Mouse (Mus musculus): ENCODE measurements around the gene Tmem141. TPM values are rescaled to one million over a fixed set of nuclear protein-coding genes. Genes with fewer than 3 reads are reported as not detected.
A peak's percentile ranks its signal among the peaks of the same experiment; 100 is the strongest.

Tmem141 gene
- total RNA-seq, 2 experiments from 2014 or later = 19.8 to 29.2 TPM

DNA sequence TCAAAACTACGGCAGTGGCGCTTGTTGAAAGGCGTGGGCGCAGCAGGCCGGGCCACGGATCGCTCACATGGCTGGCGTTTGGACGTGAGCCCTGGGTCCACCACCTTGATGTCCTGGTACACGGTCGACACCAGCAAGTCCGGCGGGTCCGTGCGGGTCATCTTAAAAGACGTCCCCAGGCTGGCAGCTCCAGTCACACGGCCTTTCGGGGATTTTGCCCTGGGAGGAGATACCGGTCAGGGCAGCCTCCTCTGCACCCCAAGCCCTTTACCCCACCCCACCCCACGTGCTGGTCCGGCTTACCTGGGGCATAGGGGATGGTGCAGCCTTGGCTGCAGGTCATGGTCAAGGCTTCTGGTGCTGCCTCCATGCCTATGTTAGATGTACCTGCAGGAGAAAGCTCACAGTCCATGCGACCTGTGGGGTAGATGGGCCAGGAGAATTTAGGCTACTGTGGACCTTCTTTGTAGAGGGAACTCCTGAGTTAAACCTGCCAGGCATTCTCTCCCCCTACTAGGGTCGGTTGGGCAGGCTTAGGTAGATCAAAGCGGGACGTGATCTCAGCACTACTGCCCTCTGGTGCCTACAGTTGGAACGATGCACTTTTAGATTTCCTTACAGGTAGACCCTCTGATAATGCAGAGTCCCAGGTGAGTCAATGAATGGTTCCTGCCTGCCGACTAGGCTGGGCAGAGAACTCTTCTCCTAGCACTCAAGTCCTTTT, 41.9 kb downstream of the Tmem141 start:
- peak in 1 of 2 experiments; percentile 39 for DNase-seq (ENCODE audit: low spot score in 2 of 2)
- intact Hi-C loops (cut with DNase I) = no loop called here

DNA sequence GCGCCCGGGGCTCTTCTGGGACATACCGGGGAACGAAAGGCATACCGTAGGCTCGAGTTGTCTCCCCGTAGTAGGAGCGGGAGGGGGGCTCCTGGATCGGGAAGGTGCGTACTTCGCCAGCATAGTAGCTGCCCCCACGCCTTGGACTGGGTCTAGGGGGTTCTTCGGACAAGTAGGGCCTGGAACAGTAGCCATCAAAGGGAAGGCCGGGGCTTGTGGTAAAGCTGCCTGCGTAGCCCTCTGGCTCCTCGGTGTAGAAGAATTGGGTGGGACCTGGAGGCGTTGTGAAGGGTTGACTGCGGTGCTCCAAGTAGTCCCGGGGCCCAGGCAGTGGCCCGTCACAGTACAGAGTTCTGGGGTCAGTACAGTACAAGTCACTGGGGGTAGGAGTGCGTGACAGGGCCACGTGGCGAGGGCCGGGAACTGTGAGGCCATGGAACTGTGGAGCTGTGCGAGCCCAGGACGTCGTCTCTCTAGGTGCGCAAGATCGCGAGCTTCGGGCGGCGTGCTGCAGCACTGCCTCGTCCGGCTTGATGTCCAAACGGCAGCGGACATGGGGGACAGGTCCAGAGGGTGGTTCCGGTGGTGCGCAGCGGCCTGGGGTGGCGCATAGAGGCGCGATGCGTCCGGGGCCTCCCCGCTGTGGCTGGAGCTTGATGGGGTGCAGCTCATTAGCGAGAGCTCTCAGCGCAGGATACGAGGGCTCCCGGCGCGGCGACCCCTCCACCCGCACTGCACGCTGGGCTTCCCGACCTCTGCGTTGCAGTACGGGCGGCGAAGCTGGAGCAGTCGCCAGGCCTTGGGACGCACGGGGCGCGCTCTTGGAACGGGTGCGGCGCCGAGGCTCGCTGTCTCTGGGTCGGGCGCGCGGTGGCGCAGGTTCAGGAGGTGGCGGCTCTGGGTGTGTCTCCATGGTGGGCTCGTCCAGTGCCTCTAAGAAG, 42.7 kb downstream of the Tmem141 start:
- DNase-seq (ENCODE audit: low spot score in 2 of 2) = no peak
- intact Hi-C loops (cut with DNase I) = no loop called here

DNA sequence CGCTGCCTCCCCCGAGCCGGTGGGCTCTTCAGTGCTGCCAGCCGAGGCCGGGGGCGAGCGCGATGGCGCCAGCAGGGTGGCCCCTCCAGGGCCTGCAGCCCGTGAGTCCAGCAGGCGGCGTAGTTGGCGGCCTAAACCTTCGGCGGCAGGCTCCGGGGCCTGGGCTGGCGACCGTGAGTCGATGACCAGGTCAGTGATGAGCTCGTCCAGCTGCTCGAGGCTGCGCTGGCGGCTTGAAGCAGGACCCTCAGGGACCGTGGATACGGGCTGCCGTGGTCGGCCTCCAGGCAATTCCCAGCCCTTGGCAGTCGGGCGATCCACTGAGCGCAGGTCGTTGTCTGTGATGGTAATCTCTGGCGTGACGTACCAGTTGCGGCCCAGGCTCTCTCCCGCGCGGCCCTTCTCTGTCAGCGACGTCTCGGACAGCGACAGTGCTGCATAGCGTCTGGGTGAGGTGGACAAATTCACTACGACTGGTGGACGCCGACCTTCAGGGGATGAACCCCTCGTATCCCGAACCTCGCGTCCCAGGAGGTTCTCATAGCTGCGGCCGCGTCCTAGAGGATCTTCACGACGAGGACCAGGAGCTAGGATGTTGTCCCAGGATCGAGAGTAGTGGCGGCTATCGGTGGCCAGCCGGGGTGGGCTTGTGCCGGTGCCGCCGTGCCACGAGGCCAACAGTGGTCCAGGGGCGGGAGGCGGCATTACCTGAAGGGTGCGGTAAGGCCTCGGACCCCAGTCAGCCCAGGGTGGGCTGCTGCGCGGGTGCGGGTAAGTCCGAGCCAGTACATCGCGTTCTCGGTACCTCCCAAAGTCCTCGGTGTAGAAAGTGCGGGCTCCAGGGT, 43.6 kb downstream of the Tmem141 start:
- intact Hi-C loops (cut with DNase I) = no loop called here
- DNase-seq (ENCODE audit: low spot score in 2 of 2) = no peak

DNA sequence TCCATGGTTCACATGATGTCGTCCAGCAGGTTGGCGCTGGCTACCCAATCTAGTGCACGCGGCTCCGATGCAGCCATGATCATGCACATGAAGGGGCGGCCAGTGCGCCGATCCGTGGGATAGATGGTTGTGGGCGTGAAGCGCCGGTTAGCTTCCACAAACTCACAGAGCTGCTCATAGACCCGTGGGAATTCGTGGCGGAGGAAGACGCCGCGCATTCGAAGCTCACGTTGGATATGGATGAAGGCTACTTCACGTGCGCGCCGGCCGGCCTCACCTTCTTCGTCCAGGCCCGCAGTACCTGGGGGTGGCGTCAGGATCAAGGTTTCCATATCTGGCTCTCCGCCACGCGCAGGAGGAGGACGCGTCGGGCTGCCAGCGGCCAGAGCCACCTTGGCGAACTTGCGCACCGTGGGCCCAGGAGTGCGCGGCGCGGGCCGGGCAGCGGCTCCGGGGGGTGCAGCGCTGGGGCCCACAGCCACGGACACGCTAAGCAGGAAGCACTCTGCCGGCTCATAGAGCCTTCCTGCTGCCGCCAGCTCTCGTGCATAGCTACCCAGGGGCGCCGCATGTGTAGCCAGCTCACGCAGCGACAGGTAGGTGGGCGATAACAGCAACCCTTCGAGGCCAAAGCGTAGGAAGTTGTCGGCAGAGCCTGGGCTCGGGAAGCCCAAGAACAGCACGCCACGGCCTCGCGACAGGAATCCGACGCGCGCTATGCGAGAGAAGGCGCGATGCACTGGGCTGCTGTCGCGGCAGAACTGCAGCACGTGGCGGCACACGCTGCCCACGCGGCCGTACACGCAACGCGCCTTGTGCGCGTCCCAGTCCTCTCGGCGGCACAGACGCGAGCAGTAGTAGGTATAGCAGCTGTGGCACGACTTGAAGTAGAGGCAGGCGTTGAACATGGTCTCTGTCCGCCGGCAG, 44.6 kb downstream of the Tmem141 start:
- intact Hi-C loops (cut with DNase I) = no loop called here
- peak; percentile 65 to 66 for DNase-seq (ENCODE audit: low spot score in 2 of 2)

DNA sequence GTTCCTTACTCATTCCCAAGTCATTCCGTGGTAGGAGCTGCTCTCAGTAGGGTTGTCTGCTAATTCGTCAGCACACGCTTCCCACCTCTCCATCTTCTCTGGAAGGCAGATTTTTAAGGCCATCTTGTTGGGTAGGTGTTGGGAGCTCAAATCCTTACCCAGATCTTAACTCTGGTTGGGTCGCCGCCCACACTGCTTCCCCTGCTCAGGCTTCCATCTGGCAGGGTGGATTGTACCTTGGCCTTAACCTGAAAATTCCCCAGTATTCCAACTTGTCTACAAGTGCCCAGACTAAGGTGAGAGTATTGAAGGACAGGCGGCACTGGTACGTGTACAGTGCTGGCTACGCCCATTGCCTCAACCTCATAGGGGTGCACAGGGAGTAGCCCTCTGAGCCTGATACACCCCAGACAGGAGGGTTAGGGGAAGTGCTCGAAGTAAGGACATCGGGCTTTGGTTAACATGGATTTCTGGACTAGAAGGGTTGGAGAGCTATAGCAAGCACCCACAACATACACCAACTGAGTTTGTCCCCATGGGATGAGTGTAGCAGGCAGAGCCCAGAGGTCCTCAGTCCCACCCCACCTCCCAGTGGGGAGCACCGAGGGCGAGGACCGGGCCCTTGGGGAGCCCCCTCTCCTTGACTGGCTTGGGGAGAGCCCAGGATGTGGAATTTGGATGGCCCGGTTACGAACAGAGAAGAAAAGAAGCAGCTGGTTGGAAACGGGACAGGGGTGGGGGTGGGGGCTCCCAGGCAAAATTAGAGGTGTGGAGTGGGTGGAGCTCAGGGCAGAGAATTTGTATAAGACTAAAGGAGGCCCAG, 45.6 kb downstream of the Tmem141 start:
- peak in 1 of 2 experiments; percentile 55 for DNase-seq (ENCODE audit: low spot score in 2 of 2)
- intact Hi-C loops (cut with DNase I) = no loop called here

DNA sequence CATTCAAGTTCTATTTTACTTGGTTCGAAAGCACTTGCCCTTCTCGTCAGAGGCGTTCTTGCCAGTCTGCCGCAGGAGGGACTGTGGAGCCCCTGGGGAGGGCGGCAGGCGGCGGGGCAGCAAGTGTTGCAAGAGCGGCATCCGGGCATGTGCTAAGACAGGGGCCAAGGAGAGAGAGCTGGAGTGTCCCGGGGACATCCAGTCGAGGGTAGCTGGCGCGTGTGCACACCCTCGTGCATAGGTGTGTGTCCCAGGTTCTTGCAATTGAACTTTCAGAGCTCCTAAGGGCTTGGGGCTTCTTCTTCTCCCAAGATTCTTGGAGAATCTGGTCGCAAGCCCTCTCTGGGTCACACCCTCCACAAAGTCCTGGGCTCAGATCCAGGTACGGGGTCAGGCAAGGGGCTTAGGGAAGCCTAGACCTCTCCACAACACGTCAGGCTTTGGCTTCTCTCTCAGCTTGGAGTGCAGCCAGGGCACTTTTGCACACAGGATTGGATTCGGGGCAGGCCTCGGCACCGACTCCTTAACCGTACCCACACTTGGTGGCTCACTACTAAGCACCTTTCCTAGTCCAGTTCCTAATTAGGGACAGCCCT, 46.3 kb downstream of the Tmem141 start:
- DNase-seq (ENCODE audit: low spot score in 2 of 2) = peak; percentile 50 to 62
- intact Hi-C loops (cut with DNase I) = no loop called here

DNA sequence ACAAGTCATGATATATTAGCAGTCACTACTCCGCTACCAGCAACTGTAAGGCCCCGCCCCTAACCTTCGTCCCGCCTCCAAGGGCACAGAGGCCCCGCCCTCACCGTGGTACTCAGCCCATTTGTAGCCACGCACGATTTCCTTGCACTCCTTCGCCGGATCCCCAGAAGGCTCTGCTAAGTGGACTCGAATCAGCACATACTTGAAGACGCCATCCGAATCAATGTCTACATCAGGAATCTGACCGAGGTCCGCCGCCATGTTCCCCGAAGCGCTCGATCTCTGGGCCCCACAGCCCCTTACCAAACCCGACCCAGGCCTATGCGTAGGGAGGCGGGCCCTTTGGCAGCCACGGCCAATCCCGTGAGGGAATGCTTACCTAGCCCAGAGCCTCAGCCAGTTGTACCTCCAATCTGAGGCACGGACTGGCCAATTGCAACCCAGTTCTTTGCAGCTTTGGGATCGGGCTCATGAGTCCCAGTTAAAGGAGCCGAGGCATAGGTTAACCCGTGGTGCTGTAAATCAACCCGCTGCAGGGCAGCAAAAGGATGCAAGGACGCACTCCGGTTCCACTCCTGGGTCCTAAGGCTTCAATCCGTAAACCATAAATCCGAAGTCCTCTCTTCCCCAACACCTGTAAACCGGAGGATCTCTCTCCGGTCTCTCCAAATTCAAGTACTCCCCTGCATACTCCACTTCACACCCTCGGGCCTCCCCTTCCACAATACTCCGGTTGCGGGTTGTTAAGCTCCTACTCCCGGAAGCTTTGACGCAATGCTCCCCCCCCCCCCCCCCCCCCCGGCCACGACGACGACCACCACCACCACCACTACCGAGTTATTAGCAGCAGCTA, 47.0 kb downstream of the Tmem141 start, which contains the start of the genes Mamdc4 and Phpt1:
Mamdc4 (minus strand) TSS at position 267 of the 853 bp plus-strand sequence.
Phpt1 (minus strand) TSS at position 646 of the 853 bp plus-strand sequence.
- intact Hi-C loops (cut with DNase I) = no loop called here
- DNase-seq (ENCODE audit: low spot score in 2 of 2) = peak; percentile 96 to 97

DNA sequence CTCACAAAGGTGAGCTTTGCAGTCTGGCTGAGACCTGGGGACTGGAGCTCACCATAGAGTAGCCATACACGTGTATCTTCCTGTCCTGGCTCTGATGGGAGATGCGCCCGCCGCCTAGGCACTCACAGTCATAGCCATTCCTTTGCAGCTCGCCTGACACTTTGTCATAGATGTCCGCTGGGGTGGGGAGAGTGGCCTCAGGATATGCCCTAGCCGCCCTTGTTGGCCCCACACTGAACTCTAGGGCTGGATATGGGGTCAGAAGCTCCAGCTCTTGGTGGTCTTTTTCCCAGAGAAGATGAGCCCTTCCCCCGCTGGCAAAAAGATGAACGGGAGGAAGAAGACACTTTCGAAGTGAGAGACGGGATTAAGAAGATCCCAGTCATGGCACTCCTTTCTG, 47.7 kb downstream of the Tmem141 start:
- DNase-seq (ENCODE audit: low spot score in 2 of 2) = no peak
- intact Hi-C loops (cut with DNase I) = no loop called here

DNA sequence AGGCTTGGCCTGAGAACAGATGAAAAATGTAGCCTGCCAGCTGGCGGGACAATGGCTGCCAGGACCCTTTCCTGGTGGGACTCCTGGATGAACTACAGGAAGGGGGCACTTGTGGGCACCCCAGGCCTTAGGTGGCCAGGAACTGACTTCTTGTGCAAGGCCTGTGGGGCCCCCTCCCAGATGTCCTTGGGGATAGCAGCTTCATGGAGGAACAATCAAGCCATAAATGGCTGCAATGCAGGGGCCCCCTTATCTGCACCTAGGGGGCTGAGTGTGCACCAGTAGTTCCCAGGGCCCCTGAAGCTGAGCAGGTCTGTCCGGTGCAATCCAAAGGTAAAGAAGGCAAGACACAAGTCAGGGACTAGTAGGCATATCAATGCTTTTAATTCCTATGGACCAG, 48.7 kb downstream of the Tmem141 start:
- intact Hi-C loops (cut with DNase I) = no loop called here
- no peak for DNase-seq (ENCODE audit: low spot score in 2 of 2)

DNA sequence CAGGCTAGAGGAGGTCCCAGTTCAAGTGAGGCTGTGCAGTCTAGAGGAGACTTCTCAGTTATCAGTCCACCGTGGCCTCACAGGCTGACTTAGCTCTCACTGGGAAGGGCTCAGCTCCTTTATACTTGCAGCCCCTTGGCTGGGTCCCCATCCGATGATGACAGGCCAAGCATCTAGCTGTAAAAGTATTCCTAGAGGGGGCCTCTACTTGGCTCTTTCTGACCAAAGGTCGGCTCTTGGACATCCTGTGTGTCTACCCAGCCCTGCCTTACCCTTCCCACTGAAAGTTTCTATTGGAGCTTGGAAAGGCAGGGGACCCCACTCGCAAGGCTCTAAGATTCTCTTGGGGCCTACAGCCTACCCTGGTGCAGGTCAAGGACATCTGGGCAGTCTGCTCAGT, 50.6 kb downstream of the Tmem141 start:
- intact Hi-C loops (cut with DNase I) = no loop called here
- DNase-seq (ENCODE audit: low spot score in 2 of 2) = no peak

Other genes with a start within 250 kb of the Tmem141 start
- 1 to 10 TPM; 2.7 to 4.1 TPM for gene Sapcd2, start 249.7 kb downstream of the Tmem141 start, total RNA-seq (2021)
- 10 to 100 TPM; 12.0 to 13.9 TPM for gene Entpd2, start 226.1 kb downstream of the Tmem141 start, total RNA-seq (2021)
- 100 to 1,000 TPM; 325 to 339 TPM for gene Npdc1, start 222.7 kb downstream of the Tmem141 start, total RNA-seq (2021)
- under 1 TPM in 1 of 2 experiments, not detected in 1; 0.20 TPM for gene Fut7, start 198.7 kb downstream of the Tmem141 start, total RNA-seq (2021)
- 100 to 1,000 TPM; 169 to 174 TPM for gene Abca2, start 193.3 kb downstream of the Tmem141 start, total RNA-seq (2021)
- gene Clic3, start 165.2 kb downstream of the Tmem141 start, total RNA-seq (2021) = under 1 TPM in 1 of 2 experiments, not detected in 1; 0.69 TPM
- 10 to 100 TPM; 72.8 to 75.8 TPM for gene Paxx, start 160.9 kb downstream of the Tmem141 start, total RNA-seq (2021)
- 1,000 to 10,000 TPM; 1,442 to 2,237 TPM for gene Ptgds, start 152.0 kb downstream of the Tmem141 start, total RNA-seq (2021)
- not detected for gene Lcn12, start 128.1 kb downstream of the Tmem141 start, total RNA-seq (2021)
- gene Fbxw5, start 121.3 kb downstream of the Tmem141 start, total RNA-seq (2021) = 100 to 1,000 TPM; 107 to 127 TPM
- 1 to 10 TPM; 1.0 to 1.6 TPM for gene C8g, start 120.3 kb downstream of the Tmem141 start, total RNA-seq (2021)
- gene Traf2, start 75.1 kb downstream of the Tmem141 start, total RNA-seq (2021) = 1 to 10 TPM; 8.7 to 9.3 TPM
- gene Edf1, start 64.2 kb downstream of the Tmem141 start, total RNA-seq (2021) = 100 to 1,000 TPM; 189 to 236 TPM
- gene Mamdc4, start 47.2 kb downstream of the Tmem141 start, total RNA-seq (2021) = 1 to 10 TPM; 1.4 to 2.4 TPM
- gene Phpt1, start 46.8 kb downstream of the Tmem141 start, total RNA-seq (2021) = 10 to 100 TPM; 74.6 to 75.4 TPM
- gene Ajm1, start 40.2 kb downstream of the Tmem141 start, total RNA-seq (2021) = 100 to 1,000 TPM in 1 of 2 experiments, 10 to 100 TPM in 1; 99.8 to 110 TPM
- gene Rabl6, start 13.5 kb downstream of the Tmem141 start, total RNA-seq (2021) = 100 to 1,000 TPM; 144 to 160 TPM
- not detected for gene Ccdc183, start 4.3 kb downstream of the Tmem141 start, total RNA-seq (2021)
- under 1 TPM; 0.25 to 0.50 TPM for gene Fcna, start 6.0 kb upstream of the Tmem141 start, total RNA-seq (2021)
- gene Lcn8, start 31.1 kb upstream of the Tmem141 start, total RNA-seq (2021) = not detected
- gene Lcn5, start 35.9 kb upstream of the Tmem141 start, total RNA-seq (2021) = not detected
- not detected for gene Lcn6, start 54.8 kb upstream of the Tmem141 start, total RNA-seq (2021)
- not detected for gene Lcn10, start 60.7 kb upstream of the Tmem141 start, total RNA-seq (2021)
- gene Obp2a, start 78.0 kb upstream of the Tmem141 start, total RNA-seq (2021) = not detected
- 100 to 1,000 TPM in 1 of 2 experiments, 10 to 100 TPM in 1; 83.5 to 107 TPM for gene Bmyc, start 84.7 kb upstream of the Tmem141 start, total RNA-seq (2021)
- gene Obp2b, start 115.0 kb upstream of the Tmem141 start, total RNA-seq (2021) = not detected
- not detected for gene Lcn3, start 143.6 kb upstream of the Tmem141 start, total RNA-seq (2021)
- gene Lcn11, start 155.0 kb upstream of the Tmem141 start, total RNA-seq (2021) = not detected
- not detected for gene Gm13539, start 160.3 kb upstream of the Tmem141 start, total RNA-seq (2021)
- not detected for gene Glt6d1, start 193.8 kb upstream of the Tmem141 start, total RNA-seq (2021)
- not detected for gene Lcn9, start 201.1 kb upstream of the Tmem141 start, total RNA-seq (2021)
- gene Sohlh1, start 225.2 kb upstream of the Tmem141 start, total RNA-seq (2021) = not detected
- gene Kcnt1, start 241.7 kb upstream of the Tmem141 start, total RNA-seq (2021) = 100 to 1,000 TPM; 100 to 155 TPM

All from left cerebral cortex, postnatal 36 days (tissue).